Mouse (Mus musculus) liver, embryonic 16.5 days (tissue): Measurements from ENCODE around the gene BC025920. TPM values are rescaled to one million over a fixed set of nuclear protein-coding genes. Genes with fewer than 3 reads are reported as not detected.
"Not testable (repeated sequence)": the region's sequence is repeated elsewhere in the genome, so short reads cannot be mapped to it uniquely, and the experiment has no call there.

Experiments
- ATAC-seq: fragments of 200-750 bp; cut with Nextera tagmentation; 2 replicates; pipeline ENCODE4 v1.8.0; 2017; ENCODE audit warnings: low read depth, mild to moderate bottlenecking, moderate number of reproducible peaks, moderate library complexity
- H3K27ac ChIP-seq: fragments of 300-500 bp; sonication (generic); 2 replicates; pipeline ENCODE4 v1.5.1; 2014; ENCODE audit warnings: mild to moderate bottlenecking, low read length
- H3K27me3 ChIP-seq: fragments of 300-500 bp; sonication (generic); 2 replicates; pipeline ENCODE4 v1.6.1; 2014; ENCODE audit warnings: low read depth, low read length, mixed read lengths; ENCODE audit not compliant: control insufficient read depth, insufficient read depth
- H3K36me3 ChIP-seq: fragments of 300-500 bp; sonication (generic); 2 replicates; pipeline ENCODE4 v1.6.1; 2014; ENCODE audit warnings: mild to moderate bottlenecking; ENCODE audit not compliant: control insufficient read depth, insufficient read depth
- H3K4me1 ChIP-seq: fragments of 300-500 bp; sonication (generic); 2 replicates; pipeline ENCODE4 v1.6.1; 2014; ENCODE audit warnings: low read depth, low read length, mixed read lengths; ENCODE audit not compliant: control insufficient read depth
- H3K4me2 ChIP-seq: fragments of 300-500 bp; sonication (generic); 2 replicates; pipeline ENCODE4 v1.6.1; 2014; ENCODE audit warnings: low read depth, low read length, mixed read lengths
- H3K4me3 ChIP-seq: fragments of 300-500 bp; sonication (generic); 2 replicates; pipeline ENCODE4 v1.5.1; 2014; ENCODE audit warnings: low read depth, mild to moderate bottlenecking, low read length
- H3K9ac ChIP-seq: fragments of 300-500 bp; sonication (generic); 2 replicates; pipeline ENCODE4 v1.6.1; 2014; ENCODE audit warnings: low read depth, low read length
- H3K9me3 ChIP-seq: fragments of 300-500 bp; sonication (generic); replicated peaks from 2 replicates; pipeline ENCODE4 v1.6.1; 2016; ENCODE audit warnings: low read length; ENCODE audit not compliant: control insufficient read depth
- WGBS: fragments of 180-500 bp; shearing (Covaris S2); extraction: QIAGEN DNeasy Blood & Tissue Kit; methylation state at CpG from one replicate; pipeline ENCODE4 v1.1.7; 2014; ENCODE audit not compliant: insufficient replicate concordance; 5-methylcytosine and 5-hydroxymethylcytosine counted together
- polyA plus RNA-seq: library from polyadenylated mRNA; unstranded; fragments of >200 nt; fragmentation: Nextera tagmentation; extraction: Ambion mirVana; gene quantifications from 2 replicates; pipeline ENCODE4 v1.2.1, GENCODE M21; 2015

BC025920 gene
- polyA plus RNA-seq, 1 experiment from 2014 or later, result 0.35 TPM

DNA sequence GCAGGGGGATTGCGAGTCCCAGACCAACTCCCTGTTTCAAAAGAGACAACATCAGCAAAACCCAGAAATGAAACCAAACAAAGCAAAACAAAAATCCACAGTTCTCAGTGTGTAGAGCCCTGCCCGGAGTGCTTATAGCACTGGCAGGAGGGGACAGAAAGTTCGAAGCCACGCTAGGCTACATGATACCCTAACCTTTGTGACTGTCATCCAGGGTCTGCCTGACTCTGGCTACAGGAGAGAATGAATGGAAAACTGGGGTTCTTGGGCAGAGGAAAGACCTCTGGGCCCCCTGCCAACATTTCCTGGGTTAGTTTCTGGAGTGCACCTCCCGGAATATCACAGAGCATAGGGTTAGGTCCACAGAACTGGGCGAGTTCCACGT is 21.8 kb downstream of the BC025920 start:
- Histone ChIP-seq H3K27me3 (no peaks in the 10 kb centered on the region), H3K36me3 (no peaks in the 10 kb centered on the region), H3K9me3 (no peaks in the 10 kb centered on the region), H3K27ac (peak overlapping the region; percentile 88), H3K9ac (peak overlapping the region; percentile 72), H3K4me2 (peak overlapping the region; percentile 80), H3K4me1 (peaks cover 20% of the 10 kb centered on the region), H3K4me3 (peak overlapping the region; percentile 76)
- 41% methylated on average over 7 of the region's 7 CpGs for WGBS
- ATAC-seq, result peak; percentile 18

DNA sequence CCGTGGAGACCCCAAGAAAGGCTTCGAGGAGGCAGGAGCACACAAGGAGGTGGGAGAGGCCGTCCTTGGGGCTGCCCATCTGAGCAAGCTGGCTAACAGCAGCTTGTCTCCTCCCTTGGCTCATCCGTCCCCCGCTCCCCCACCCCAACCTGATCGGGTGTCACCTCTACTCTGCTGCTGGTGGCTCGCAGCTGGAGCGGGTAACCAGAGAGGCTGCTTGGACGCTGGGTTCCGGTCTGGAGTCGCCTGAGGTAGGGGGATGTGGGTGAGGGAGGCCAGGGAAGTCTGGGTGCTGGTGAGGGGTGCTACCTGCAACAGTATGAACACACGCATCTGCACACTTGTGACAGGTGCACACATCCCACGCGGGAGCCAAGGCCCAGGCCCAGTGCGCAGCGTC is 22.3 kb downstream of the BC025920 start, which contains the start of gene Ankrd24:
Gene Ankrd24, plus strand, starts transcription at position 151 of the 400 bp plus-strand sequence.
- WGBS, result 82% methylated on average over 16 of the region's 16 CpGs
- Histone ChIP-seq H3K4me3 (peak within 1 kb of the TSS; percentile 76), H3K9me3 (no peaks in the 10 kb centered on the region)

DNA sequence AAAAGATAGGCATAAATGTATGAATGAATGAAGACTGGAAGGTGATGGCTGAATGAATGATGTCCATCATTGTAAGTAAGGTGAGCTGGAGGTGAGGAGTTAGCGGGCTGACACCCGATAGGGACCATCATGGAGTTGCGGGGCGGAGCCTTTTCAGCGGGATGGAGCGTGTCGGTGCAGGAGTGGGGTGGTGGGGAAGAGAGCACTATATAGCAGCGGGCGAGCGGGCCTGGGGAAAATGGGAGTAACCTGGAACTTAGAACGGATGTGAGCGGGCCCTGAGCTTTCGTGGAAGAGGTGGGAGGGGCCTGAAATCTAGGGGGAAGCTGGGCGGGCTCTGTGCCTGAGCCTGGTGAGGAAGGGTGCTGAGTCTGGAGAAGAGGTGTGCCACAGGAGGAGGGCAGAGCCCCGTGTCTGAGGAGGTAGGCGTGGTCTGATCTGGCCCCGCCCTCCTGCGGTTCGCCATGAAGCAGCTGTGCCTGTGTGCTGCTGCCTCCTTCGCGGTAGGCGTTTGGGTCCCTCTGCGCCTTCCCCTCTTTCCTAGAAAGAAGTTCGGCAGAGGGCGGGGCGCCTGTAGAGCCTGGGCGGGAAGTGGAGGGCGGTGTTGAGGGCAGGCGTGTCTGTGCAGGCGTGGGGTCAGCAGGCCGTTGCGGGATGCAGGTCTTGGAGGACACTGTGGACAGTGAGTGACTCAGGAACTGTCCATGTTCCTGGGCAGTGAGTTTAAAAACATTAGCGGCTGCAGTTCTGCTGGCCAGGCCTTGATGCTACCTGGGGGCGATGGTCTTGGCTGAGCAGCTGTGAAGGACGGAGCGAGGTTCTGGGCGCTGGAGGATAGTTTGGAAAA is 27.4 kb downstream of the BC025920 start:
- Histone ChIP-seq H3K9me3 (no peaks in the 10 kb centered on the region), H3K9ac (peak overlapping the region; percentile 60), H3K4me2 (peak overlapping the region; percentile 87), H3K27ac (no peak overlapping the region), H3K4me3 (peak overlapping the region; percentile 62), H3K4me1 (peaks cover 11% of the 10 kb centered on the region), H3K36me3 (no peaks in the 10 kb centered on the region), H3K27me3 (no peaks in the 10 kb centered on the region)
- 4% methylated on average over 36 of the region's 37 CpGs for WGBS
- peak; percentile 94 for ATAC-seq

More for the DNA sequence above, 22.3 kb downstream of the BC025920 start, which contains the start of gene Ankrd24:
- H3K27me3 ChIP-seq, result no peaks in the 10 kb centered on the region
- H3K27ac ChIP-seq, result peak within 1 kb of the TSS; percentile 88
- H3K4me2 ChIP-seq, result peak within 1 kb of the TSS; percentile 80
- H3K4me1 ChIP-seq, result peaks cover 22% of the 10 kb centered on the region
- no peak for ATAC-seq
- no peaks in the 10 kb centered on the region for H3K36me3 ChIP-seq
- peak within 1 kb of the TSS; percentile 72 for H3K9ac ChIP-seq

DNA sequence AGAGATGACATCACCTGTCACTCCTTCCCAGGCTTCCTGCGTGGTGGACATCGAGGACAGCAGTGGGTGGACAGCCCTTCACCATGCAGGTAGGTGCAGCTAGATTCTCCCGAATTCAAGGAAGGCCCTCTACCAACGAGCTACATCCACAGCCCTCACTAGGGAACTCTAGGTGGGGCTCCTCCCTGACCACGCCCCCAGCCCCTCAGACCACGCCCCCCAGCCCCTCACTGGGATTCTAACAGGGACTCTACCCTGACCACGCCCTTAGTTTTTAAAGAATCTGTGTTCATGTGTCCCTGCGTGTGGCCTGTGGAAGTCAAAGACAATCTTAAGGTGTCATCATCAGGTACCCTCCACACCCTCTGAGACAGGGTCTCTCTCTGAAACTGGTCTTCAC is 30.3 kb downstream of the BC025920 start:
- Histone ChIP-seq H3K9me3 (no peaks in the 10 kb centered on the region), H3K36me3 (no peaks in the 10 kb centered on the region), H3K4me2 (no peak overlapping the region)

DNA sequence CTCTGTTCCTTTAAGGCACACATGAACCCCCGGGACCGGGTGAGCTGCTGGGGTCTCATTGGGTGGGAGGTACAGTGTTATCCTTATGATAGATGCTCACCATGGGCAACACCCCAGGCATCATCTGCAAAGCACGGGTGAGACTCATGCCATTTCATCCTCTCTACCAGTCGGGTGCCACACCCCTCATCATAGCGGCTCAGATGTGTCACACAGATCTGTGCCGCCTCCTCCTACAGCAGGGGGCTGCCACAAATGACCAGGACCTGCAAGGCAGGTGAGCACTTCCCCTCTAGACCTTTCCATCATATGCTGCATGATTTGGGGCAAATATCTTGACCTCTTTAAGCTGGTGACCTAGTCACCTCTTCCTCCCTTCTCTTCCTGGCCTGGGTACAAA is 32.0 kb downstream of the BC025920 start:
- Histone ChIP-seq H3K9me3 (no peaks in the 10 kb centered on the region), H3K4me2 (no peak overlapping the region), H3K4me3 (no peak overlapping the region), H3K4me1 (peaks cover 23% of the 10 kb centered on the region), H3K36me3 (no peaks in the 10 kb centered on the region), H3K9ac (no peak overlapping the region), H3K27me3 (no peaks in the 10 kb centered on the region), H3K27ac (no peak overlapping the region)
- no peak for ATAC-seq
- WGBS, result 54% methylated on average over 6 of the region's 6 CpGs

More for the DNA sequence above, 30.3 kb downstream of the BC025920 start:
- H3K9ac ChIP-seq, result no peak overlapping the region
- H3K27me3 ChIP-seq, result no peaks in the 10 kb centered on the region
- 13% methylated on average over 8 of the region's 8 CpGs for WGBS
- H3K27ac ChIP-seq, result no peak overlapping the region
- H3K4me3 ChIP-seq, result no peak overlapping the region
- no peak for ATAC-seq
- peaks cover 11% of the 10 kb centered on the region for H3K4me1 ChIP-seq

DNA sequence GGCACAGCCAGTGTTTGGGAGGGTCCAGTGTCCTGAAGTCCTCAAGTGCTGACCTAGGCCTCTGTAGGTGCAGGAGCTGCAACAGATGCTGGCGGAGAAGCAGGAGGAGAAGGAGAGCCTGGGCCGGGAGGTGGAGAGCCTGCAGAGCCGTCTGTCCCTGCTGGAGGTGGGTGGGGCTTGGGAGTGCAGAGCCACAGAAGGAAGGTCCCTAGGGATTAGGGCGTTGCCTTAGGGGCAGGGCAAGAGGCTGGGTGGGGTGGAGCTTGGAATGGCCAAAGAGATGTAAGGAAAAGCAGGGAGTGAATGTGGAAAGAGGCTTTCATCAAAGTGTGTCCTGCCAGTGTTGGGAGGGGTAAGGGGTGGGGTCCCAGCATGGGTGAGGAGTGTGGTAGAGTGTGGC is 34.8 kb downstream of the BC025920 start:
- peaks cover 12% of the 10 kb centered on the region for H3K4me1 ChIP-seq
- not testable (repeated sequence) for H3K9ac ChIP-seq, H3K4me3 ChIP-seq, H3K27me3 ChIP-seq, H3K27ac ChIP-seq, H3K9me3 ChIP-seq, H3K36me3 ChIP-seq, H3K4me2 ChIP-seq, ATAC-seq
- WGBS, result 56% methylated on average over 4 of the region's 4 CpGs

DNA sequence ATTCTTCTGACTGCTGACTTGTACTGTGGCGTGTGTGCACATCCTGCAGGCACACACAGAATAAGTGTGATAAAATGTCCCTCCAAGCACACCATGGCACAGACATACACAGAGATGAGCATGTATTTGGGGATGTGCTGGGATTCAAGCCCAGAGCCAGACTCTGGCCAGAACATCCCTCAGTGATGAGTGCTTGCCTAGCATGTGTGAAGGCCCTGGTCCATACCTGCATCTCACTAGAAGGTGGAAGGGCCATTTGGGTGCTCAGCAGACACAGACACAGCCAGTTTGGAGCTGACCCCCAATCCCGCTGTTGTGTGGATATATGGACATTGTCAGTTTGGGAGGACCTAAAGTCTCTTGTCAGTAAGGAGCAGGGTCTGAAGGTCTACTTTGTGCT is 35.5 kb downstream of the BC025920 start:
- H3K27ac ChIP-seq, result no peak overlapping the region
- no peak for ATAC-seq
- H3K36me3 ChIP-seq, result no peaks in the 10 kb centered on the region
- H3K9ac ChIP-seq, result no peak overlapping the region
- no peak overlapping the region for H3K4me2 ChIP-seq
- peaks cover 12% of the 10 kb centered on the region for H3K4me1 ChIP-seq
- WGBS, result 77% methylated on average over 2 of the region's 2 CpGs
- H3K4me3 ChIP-seq, result no peak overlapping the region
- H3K9me3 ChIP-seq, result no peaks in the 10 kb centered on the region
- no peaks in the 10 kb centered on the region for H3K27me3 ChIP-seq

DNA sequence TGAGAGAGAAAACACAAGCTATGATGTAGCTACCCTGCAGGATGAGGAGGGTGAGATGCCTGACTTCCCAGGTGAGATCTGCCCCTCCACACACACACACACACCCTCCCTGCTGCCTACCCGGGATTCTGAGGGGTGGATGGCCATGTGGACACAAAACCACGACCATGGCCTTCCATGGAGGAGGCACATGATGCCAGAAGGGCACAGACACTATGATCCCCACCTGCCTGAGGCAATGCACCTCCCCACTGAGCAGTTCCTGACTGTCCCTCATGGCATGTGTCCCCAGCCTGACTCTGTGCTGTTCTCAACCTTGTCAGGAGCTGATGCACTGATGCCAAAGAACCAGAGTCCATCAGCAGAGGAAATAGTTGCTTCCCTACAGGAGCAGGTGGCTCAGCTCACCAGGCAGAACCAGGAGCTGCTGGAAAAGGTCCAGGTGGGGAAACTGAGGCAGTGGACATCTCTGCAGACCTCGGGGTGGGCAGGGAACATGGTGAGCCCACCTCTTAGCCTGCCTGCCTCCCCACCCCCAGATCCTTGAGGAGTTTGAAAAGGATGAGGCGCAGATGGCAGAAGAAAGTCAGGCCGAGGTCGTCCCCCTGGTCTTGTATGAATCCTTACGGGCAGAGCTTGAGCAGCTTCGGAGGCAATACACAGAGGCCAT is 36.0 kb downstream of the BC025920 start:
- Histone ChIP-seq H3K36me3 (no peaks in the 10 kb centered on the region), H3K4me3 (peak overlapping the region; percentile 81; the same call in 1 of the 2 replicates), H3K9me3 (no peaks in the 10 kb centered on the region), H3K4me2 (peak overlapping the region; percentile 96), H3K27ac (no peak overlapping the region), H3K27me3 (no peaks in the 10 kb centered on the region), H3K9ac (peak overlapping the region; percentile 90; the same call in 1 of the 2 replicates), H3K4me1 (peaks cover 12% of the 10 kb centered on the region)
- no peak for ATAC-seq
- WGBS, result 69% methylated on average over 8 of the region's 8 CpGs
